Mouse (Mus musculus): ENCODE results near the gene Cacna1c. TPM values are rescaled to one million over a fixed set of nuclear protein-coding genes. Genes with fewer than 3 reads are reported as not detected.

Gene Cacna1c
- polyA plus RNA-seq, 1 experiment from 2014 or later, result 31.3 TPM

GRCm38 (mm10) chr6:118870241-118870841, 325.9 kb downstream of the Cacna1c start:
- Histone ChIP-seq H3K4me1 (peaks cover 78% of the 10 kb centered on the region), H3K27ac (no peak overlapping the region), H3K4me3 (no peak overlapping the region), H3K36me3 (no peaks in the 10 kb centered on the region), H3K9me3 (no peaks in the 10 kb centered on the region), H3K27me3 (ENCODE audit: insufficient read depth, poor library complexity, severe bottlenecking) (no peaks in the 10 kb centered on the region)
- WGBS, result 72% methylated on average over 7 of the region's 7 CpGs
- no peak for DNase-seq (ENCODE audit: low spot score)

- H3K27ac ChIP-seq, result no peak overlapping the region
- H3K4me1 ChIP-seq, result peaks cover 62% of the 10 kb centered on the region
- no peak overlapping the region for H3K4me3 ChIP-seq
- H3K36me3 ChIP-seq, result no peaks in the 10 kb centered on the region
- DNase-seq (ENCODE audit: low spot score), result no peak
- H3K27me3 ChIP-seq (ENCODE audit: insufficient read depth, poor library complexity, severe bottlenecking), result no peaks in the 10 kb centered on the region
- H3K9me3 ChIP-seq, result no peaks in the 10 kb centered on the region
- whole genome bisulfite sequencing, result 77% methylated on average over 7 of the region's 7 CpGs
Observed at GRCm38 (mm10) chr6:118867384-118867783, 328.8 kb downstream of the Cacna1c start.

DNA sequence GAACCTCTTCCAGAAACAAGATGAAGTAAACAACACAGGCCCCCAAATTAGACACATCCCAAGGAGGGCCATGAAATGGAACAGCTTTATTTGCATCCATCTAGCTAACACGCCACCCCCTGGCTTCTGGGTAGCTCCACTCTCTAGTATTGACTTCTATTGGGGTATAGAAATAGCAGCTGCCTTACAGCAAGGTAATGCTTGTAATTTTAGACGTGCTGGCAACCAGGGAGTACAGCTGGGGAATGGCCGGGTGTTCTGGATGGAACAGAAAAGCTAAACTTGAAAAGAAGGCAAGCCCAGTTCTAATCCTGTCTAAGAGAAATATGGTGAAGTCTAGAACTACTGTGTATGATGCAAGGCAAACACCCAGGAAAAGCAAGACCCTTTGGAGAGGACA, 329.3 kb downstream of the Cacna1c start:
- 0 out of 2 replicates have a peak, but pooled peaks cover 2% of the 10 kb centered on the region for H3K36me3 ChIP-seq
- no peaks in the 10 kb centered on the region for H3K27me3 ChIP-seq (ENCODE audit: insufficient read depth, poor library complexity, severe bottlenecking)
- no peak for DNase-seq (ENCODE audit: low spot score)
- H3K4me3 ChIP-seq, result no peak overlapping the region
- H3K4me1 ChIP-seq, result peaks cover 65% of the 10 kb centered on the region
- no peak overlapping the region for H3K27ac ChIP-seq
- WGBS, result 66% methylated on average over 3 of the region's 3 CpGs
- no peaks in the 10 kb centered on the region for H3K9me3 ChIP-seq

DNA sequence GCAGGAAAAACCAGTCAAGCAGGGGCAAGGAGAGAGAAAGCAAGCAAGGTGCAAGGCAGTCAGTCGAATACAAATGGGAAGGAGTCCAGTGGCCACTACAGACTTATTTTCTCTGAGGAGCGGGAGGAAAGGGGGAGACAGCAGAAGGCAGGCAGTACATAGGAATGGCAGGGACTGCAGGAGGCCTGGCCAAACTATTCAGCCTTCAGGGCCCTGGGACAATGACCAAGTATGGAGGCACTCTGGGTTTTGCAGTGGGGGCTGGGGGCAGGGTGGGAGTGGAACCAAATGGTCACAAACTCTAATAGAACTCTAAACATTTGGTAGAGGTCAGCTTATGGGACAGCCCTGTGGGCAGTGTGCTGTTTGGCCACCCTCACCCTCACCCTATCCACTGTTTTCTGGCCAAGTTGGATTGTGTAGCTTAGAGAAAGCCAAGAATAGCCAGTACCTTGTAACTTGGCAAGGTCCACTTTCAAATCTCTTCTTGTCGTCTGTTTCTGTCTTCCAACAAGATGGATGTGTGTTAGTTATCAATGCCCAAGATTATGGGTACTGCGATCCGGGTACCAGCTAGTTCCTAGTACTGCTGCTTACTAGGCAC, 330.3 kb downstream of the Cacna1c start:
- Histone ChIP-seq H3K4me1 (peaks cover 61% of the 10 kb centered on the region), H3K27me3 (ENCODE audit: insufficient read depth, poor library complexity, severe bottlenecking) (no peaks in the 10 kb centered on the region), H3K4me3 (no peak overlapping the region), H3K9me3 (no peaks in the 10 kb centered on the region), H3K36me3 (0 out of 2 replicates have a peak, but pooled peaks cover 2% of the 10 kb centered on the region), H3K27ac (no peak overlapping the region)
- WGBS, result 71% methylated on average over 5 of the region's 5 CpGs
- DNase-seq (ENCODE audit: low spot score), result no peak

DNA sequence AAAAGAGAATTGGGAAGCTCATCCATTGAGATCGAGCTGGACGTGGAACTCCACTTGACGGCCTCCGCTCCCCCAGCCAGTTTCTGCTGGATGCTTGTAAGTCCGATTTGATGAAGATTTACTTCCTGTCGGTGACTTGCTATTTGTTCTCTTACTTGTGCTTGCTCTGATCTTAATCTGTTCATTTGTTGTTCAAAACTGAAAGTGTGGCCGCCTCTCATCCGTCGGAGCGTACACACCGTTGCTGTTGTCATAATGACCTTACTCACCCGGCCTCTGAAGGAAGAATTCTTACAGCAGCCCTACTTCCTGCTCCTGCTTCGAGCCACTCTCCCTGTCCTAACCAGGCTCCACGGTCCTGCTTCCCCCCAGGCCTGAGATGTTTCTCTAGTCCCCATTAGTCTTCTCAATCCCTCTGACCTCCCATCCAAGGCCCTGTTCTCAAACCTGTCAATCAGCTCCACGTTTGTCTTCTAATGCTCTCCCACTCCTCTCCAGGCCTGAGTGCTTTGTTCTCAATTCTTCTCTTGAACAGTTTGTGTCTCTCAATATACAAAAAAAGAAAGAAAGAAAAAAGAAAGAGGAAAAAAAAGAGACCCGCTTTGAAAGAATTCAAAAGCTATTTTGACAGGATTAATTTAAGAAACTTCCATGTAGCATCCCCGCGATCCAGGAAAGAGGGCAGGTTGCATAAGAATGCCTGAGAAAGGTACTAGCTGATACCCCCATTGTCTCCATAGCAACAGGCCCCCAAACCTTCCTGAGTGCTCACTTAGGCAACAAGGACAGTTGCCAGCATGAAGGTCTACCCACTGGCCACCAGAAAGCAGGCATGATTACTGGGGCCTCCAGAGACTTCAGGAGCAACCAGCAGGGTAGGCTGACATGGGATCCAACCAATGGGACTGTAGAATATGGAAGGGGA, 331.3 kb downstream of the Cacna1c start:
- DNase-seq (ENCODE audit: low spot score), result no peak
- 0 out of 2 replicates have a peak, but pooled peaks cover 2% of the 10 kb centered on the region for H3K36me3 ChIP-seq
- H3K4me1 ChIP-seq, result peaks cover 51% of the 10 kb centered on the region
- no peaks in the 10 kb centered on the region for H3K27me3 ChIP-seq (ENCODE audit: insufficient read depth, poor library complexity, severe bottlenecking)
- no peaks in the 10 kb centered on the region for H3K9me3 ChIP-seq
- H3K27ac ChIP-seq, result no peak overlapping the region
- H3K4me3 ChIP-seq, result no peak overlapping the region
- 69% methylated on average over 18 of the region's 18 CpGs for whole genome bisulfite sequencing

DNA sequence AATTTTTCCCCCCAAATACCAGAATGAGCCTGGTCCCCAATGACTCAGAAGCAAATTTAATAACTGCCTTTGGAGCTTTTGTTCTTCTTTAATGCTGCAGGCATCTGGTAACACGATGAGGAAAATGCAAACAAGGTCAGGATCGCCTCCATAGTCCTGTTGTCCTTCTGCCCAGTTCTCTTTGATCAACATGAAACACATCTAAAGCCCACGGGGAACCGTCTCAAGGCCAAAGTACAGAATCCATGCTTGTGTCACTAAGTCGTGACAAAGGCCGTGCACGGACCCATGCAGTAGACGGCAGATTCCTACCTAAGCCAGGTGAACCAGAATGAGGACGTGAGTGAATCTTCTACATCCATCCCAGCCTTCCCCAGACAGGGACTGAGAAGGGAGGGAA, 333.5 kb downstream of the Cacna1c start:
- Histone ChIP-seq H3K4me3 (no peak overlapping the region), H3K4me1 (peaks cover 37% of the 10 kb centered on the region), H3K9me3 (no peaks in the 10 kb centered on the region), H3K27me3 (ENCODE audit: insufficient read depth, poor library complexity, severe bottlenecking) (no peaks in the 10 kb centered on the region), H3K36me3 (0 out of 2 replicates have a peak, but pooled peaks cover 2% of the 10 kb centered on the region), H3K27ac (no peak overlapping the region)
- WGBS, result 87% methylated on average over 9 of the region's 9 CpGs
- DNase-seq (ENCODE audit: low spot score), result no peak

DNA sequence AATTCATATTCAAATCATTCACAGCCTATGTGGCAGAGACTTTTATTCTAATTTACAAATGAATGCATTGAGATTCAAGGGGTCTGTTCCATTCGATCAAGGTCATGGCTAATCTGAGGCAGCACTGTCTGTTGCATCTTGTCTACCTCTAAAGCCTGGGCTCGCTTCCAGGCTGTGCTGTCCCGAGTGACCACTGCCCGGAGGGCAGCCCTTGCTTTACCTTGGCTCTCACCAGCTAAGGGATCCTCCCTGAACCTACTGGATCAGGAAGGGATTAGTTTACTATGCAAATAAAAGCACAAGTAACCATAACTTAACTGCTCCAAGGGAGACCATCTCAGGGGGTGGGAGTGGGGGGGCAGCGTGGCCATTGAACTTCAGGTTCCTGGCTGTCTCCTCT, 334.1 kb downstream of the Cacna1c start:
- 0 out of 2 replicates have a peak, but pooled peaks cover 2% of the 10 kb centered on the region for H3K36me3 ChIP-seq
- H3K9me3 ChIP-seq, result no peaks in the 10 kb centered on the region
- H3K4me1 ChIP-seq, result peaks cover 31% of the 10 kb centered on the region
- H3K27ac ChIP-seq, result no peak overlapping the region
- H3K4me3 ChIP-seq, result no peak overlapping the region
- 82% methylated on average over 5 of the region's 5 CpGs for WGBS
- no peak for DNase-seq (ENCODE audit: low spot score)
- no peaks in the 10 kb centered on the region for H3K27me3 ChIP-seq (ENCODE audit: insufficient read depth, poor library complexity, severe bottlenecking)

- Histone ChIP-seq H3K9me3 (no peaks in the 10 kb centered on the region), H3K4me1 (peaks cover 8% of the 10 kb centered on the region; the same call in 1 of the 2 replicates), H3K27me3 (ENCODE audit: insufficient read depth, poor library complexity, severe bottlenecking) (no peaks in the 10 kb centered on the region), H3K4me3 (no peak overlapping the region), H3K27ac (no peak overlapping the region), H3K36me3 (0 out of 2 replicates have a peak, but pooled peaks cover 2% of the 10 kb centered on the region)
- no peak for DNase-seq (ENCODE audit: low spot score)
- 53% methylated on average over 1 of the region's 1 CpGs for WGBS
Observed at GRCm38 (mm10) chr6:118858431-118858830, 337.8 kb downstream of the Cacna1c start.

DNA sequence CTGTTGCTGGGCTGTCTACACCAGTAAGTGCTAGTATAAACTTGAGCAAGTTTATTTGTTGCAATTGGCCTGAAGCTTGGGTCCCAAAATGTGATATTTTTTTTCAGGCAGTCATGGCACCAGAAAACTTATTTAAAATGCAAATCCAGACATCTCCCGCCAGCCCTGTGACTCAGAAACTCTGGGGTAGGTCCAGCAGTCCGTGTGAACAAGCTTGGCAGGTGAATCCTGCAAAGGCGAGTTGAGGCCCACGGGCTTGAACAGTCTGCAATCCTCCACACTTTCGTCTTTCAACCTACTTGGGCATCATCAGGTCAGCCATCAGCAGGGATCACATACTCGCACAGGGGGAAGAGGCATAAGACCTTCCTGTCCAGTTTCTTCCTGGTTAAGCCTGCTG, 344.1 kb downstream of the Cacna1c start:
- H3K36me3 ChIP-seq, result no peaks in the 10 kb centered on the region
- H3K27me3 ChIP-seq (ENCODE audit: insufficient read depth, poor library complexity, severe bottlenecking), result no peaks in the 10 kb centered on the region
- 67% methylated on average over 6 of the region's 6 CpGs for WGBS
- H3K27ac ChIP-seq, result no peak overlapping the region
- peaks cover 35% of the 10 kb centered on the region for H3K4me1 ChIP-seq
- H3K4me3 ChIP-seq, result no peak overlapping the region
- DNase-seq (ENCODE audit: low spot score), result no peak
- no peaks in the 10 kb centered on the region for H3K9me3 ChIP-seq

GRCm38 (mm10) chr6:118851086-118851485, 345.1 kb downstream of the Cacna1c start:
- Histone ChIP-seq H3K36me3 (no peaks in the 10 kb centered on the region), H3K4me3 (no peak overlapping the region), H3K27ac (no peak overlapping the region), H3K9me3 (no peaks in the 10 kb centered on the region), H3K27me3 (ENCODE audit: insufficient read depth, poor library complexity, severe bottlenecking) (no peaks in the 10 kb centered on the region), H3K4me1 (peaks cover 45% of the 10 kb centered on the region)
- 88% methylated on average over 3 of the region's 3 CpGs for WGBS
- DNase-seq (ENCODE audit: low spot score), result no peak

GRCm38 (mm10) chr6:118848640-118849039, 347.6 kb downstream of the Cacna1c start:
- no peaks in the 10 kb centered on the region for H3K9me3 ChIP-seq
- H3K27me3 ChIP-seq (ENCODE audit: insufficient read depth, poor library complexity, severe bottlenecking), result no peaks in the 10 kb centered on the region
- no peak overlapping the region for H3K4me3 ChIP-seq
- DNase-seq (ENCODE audit: low spot score), result no peak
- WGBS, result 66% methylated on average over 2 of the region's 2 CpGs
- H3K27ac ChIP-seq, result no peak overlapping the region
- no peaks in the 10 kb centered on the region for H3K36me3 ChIP-seq
- peaks cover 70% of the 10 kb centered on the region for H3K4me1 ChIP-seq

- peak overlapping the region; percentile 43; the same call in 1 of the 2 replicates for H3K27ac ChIP-seq
- 71% methylated on average over 13 of the region's 13 CpGs for WGBS
- no peak overlapping the region for H3K4me3 ChIP-seq
- peaks cover 76% of the 10 kb centered on the region for H3K4me1 ChIP-seq
- no peaks in the 10 kb centered on the region for H3K9me3 ChIP-seq
- no peaks in the 10 kb centered on the region for H3K36me3 ChIP-seq
- no peaks in the 10 kb centered on the region for H3K27me3 ChIP-seq (ENCODE audit: insufficient read depth, poor library complexity, severe bottlenecking)
- DNase-seq (ENCODE audit: low spot score), result no peak
Observed at GRCm38 (mm10) chr6:118847751-118848150, 348.5 kb downstream of the Cacna1c start.

DNA sequence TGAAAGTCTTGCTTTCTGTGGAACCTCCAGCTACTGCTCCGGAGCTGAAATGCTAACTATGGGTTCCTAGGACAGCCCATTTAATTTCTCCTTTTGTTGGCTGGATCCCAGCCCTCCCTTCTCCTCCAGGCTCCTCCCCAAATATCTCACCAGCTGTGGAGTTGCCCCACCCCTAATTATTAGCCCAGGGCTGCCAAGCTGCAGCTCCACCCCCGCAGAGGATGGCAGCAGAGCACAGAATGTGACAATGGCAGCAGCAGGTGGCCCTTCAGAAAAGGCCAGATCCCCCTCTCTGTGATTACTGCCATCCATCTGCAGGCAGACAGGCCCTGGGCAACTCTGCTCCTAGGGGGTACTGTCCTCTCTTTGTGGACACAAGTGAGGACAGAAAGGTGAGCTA, 350.4 kb downstream of the Cacna1c start:
- Histone ChIP-seq H3K9me3 (no peaks in the 10 kb centered on the region), H3K27me3 (ENCODE audit: insufficient read depth, poor library complexity, severe bottlenecking) (no peaks in the 10 kb centered on the region), H3K4me3 (no peak overlapping the region), H3K27ac (no peak overlapping the region), H3K4me1 (peaks cover 81% of the 10 kb centered on the region), H3K36me3 (no peaks in the 10 kb centered on the region)
- DNase-seq (ENCODE audit: low spot score), result no peak
- WGBS, result 31% methylated on average over 2 of the region's 2 CpGs
